Mouse (Mus musculus) heart, adult 8-10 months (tissue): Measurements from ENCODE around the gene Hdac7. TPM values are rescaled to one million over a fixed set of nuclear protein-coding genes. Genes with fewer than 3 reads are reported as not detected.
A peak's percentile ranks its signal among the peaks of the same experiment; 100 is the strongest.

ENCODE experiments used
- DNase-seq: peaks from one replicate; pipeline ENCODE4 v3.0.0; 2022; ENCODE audit warnings: low spot score
- total RNA-seq, 4 experiments: library from RNA; stranded (reverse); gene quantifications; 2 replicates each; pipeline ENCODE4 v1.2.4; 2022

Hdac7 gene
- total RNA-seq, 4 experiments from 2014 or later, result 22.9 to 29.0 (median 26.5) TPM

DNA sequence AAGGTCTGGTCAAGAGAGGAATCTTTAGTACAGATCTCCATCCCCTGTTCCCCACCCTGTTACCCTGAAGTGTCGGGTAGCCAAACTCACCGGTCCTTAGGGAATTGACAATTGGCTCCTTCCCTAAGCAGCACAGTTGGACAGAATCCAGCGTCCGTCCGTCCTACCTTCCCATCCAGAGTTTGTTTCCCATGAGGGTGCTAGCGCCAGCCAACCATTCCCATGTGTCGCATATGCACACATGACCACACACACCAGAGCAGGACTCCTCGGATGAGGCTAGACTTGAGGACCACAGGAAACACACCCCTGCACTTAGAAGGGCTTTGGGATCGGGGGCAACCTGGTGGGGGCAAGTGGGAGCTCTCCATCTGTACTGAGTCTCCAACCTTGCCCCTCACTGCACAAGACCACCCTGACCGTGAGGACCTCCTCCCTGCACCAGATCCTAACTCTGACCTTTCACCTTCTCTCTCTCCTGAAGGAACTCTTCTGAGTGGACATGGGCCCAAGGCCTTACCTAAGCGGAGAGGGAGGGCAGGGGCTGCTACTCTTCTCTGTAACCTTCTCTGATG lies 53.1 kb downstream of the Hdac7 start:
- DNase-seq, result no peak

DNA sequence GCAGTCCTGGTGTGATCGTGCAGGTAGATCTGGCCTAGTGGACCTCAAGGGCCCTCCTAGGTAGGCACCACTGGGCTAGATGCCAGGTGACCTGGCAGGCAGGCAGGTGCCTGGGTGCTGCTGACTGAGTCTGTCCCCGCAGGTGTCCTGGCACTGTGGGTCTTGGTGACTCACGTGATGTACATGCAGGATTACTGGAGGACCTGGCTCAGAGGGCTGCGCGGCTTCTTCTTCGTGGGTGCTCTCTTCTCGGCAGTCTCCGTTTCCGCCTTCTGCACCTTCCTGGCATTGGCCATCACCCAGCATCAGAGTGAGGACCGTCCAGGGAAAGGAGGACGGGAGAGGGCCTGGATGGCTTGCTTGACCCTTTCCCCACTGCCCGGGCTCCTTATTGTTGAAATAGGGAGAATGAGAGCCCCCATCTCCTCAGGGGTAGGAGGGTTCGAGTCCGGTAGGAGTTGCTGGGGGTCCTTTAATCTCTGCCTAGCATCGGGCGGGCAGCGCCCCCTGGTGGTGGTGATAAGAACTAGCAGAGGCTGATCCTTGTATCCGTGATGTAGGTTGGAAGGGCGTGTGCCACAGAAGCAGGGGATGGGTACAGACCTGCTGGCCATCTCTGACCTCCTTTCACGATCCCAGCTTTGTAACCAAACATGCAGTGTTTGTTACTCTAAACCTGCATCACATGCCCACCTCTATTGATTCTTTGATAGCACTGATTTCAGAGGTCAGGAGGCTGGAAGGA lies 54.4 kb downstream of the Hdac7 start:
- no peak for DNase-seq

DNA sequence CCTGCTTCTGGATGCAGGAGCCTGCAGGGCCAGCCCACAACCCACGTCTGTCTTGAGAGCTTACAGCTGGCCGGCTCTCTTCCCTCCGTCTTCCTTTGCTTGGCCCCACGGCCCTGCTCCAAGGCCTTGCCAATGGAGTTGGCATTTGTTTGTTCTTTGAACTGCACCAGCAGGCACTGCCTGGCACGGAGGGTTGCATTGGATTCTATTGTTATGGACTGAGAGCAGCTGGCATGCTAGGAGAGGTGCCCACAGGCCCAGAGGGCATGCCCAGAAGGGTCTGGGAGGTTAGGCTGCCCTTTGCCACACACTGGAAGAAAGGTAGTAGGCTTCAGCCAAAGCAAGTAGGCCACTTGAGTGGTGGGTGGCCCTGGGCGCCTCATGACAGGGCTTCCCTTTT lies 55.5 kb downstream of the Hdac7 start:
- no peak for DNase-seq

DNA sequence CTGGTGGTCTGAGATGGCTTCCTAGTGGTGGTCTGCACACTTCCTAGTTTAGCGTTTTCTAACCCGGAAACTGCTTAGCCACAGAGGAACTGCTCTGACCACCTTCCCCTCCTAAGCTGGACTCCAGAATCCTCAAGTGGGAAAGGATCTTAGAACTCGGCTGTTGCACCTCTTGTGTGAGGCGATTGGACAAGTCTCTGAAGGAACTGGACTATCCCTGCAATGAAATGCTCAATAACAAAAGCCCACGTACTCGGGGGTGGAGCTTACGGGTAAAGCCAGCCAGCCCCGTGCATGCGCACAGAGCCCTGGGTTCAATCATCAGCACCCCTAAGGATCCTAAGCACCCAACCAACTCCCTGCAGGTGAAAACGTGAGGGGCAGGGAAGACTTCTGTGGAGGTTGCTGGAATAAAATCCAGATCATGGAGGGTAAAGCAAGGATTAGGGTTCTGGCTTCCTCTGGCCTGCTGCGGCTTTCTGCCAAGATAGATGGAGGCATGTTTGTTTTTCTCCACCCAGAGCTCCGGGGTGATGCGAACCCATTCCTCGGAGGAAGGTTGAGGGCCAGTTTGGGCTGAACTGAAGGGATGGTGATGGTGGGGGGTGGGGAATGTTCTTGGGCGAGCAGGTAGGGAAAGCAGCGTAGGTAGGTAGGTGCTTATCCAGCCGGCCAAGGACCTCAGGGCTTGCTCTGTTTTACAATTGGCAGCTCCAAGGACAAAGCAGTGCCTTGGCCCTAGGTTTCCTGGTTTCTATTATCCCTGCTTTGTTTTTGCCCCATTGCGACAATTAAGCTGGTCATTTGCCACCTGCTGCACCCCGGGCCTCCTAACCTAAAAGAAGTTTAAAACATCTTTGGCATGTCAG lies 56.3 kb downstream of the Hdac7 start:
- no peak for DNase-seq

DNA sequence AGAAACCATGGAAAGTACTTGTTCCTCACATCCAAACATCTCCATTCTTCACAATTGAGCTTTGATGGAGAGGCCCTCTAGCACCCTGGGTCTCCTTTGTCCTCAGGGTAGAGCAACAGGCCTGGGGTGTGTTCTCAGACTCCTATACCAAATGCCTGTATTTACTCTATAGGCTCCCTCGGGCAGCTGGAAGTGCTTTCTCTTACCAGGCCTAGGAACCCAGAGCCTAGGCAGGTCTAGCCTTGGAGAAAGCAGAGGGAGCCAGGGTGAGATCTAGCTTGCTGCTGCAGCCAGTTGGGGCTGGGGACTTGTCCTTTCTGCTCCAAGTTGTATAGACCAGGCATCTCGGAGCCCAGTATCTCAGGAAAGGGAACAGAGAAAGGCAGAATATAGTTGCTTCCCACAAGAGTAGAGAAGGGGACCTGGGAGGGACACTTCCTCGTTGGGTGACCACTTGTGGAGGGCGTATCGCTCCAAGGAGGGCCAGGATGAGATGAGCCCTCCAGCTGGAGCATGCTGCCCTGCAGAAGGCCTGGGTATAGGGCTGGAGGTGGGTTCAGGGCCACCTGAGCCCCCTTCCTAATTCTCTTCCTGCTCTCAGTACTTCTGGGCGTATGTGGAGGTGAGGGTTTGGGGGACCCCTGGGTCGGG lies 57.0 kb downstream of the Hdac7 start:
- no peak for DNase-seq

DNA sequence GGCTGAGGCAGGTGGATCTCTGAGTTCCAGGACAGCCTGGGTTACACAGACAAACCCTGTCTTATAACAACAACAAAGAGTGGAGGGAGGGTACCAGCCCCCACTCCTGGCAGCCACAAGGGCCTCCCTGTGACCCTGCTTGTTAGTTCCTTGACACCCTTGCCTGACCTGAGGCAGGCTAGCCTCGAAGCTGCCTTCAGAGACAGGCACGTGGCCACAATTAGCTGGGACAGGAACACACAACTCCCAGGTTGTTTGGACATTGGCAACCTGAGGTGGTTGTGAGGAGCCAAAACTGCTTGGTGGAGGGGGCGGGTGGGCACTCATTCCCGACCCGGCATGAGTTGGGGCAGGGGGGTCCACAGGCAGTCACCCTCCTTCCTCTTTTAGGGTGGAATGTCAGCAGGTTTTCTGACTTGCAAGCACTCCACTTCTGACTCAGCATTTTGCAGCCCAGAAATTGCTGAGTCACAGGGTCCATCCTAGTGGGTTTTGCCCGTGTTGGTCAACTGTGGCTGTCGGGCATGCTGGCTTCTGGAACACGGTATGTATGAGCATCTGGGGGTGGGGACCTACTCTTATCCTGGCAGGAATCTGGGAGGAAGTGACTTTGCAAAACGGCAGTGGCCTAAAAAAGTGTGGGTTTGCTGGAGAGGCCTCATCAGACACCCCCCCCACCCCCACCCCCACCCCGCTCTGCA lies 57.7 kb downstream of the Hdac7 start:
- no peak for DNase-seq

DNA sequence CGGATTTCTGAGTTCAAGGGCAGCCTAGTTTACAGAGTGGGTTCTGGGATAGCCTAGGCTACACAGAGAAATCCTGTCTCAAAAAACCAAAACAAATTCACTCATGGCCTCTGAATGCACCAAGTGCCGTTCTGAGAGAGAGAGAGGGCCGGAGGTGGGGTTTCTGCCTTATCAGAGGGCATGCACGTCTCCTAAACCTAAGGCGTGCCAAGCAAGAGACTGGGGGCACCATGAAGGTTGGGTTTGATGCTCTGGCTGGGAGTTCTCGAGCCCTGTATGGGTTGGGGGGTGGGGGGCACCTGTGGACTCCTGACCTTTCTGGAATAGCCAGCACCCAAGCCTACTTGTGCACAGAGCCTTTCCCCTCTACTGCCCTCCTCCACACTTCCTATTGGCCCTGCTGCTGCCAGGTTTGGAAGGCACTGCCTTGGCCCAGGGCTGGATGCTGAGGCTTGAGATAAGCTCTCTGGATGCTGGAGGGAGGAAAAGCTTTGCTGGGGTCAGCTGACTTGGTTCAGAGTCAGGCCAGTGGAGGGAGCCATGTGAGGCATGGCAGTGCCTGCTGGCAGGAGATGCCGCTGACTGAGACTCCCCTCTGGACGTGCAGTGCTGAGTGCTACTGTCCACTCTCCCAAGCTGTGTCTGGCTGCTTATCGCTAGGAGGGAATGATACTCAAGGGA lies 58.4 kb downstream of the Hdac7 start:
- no peak for DNase-seq

DNA sequence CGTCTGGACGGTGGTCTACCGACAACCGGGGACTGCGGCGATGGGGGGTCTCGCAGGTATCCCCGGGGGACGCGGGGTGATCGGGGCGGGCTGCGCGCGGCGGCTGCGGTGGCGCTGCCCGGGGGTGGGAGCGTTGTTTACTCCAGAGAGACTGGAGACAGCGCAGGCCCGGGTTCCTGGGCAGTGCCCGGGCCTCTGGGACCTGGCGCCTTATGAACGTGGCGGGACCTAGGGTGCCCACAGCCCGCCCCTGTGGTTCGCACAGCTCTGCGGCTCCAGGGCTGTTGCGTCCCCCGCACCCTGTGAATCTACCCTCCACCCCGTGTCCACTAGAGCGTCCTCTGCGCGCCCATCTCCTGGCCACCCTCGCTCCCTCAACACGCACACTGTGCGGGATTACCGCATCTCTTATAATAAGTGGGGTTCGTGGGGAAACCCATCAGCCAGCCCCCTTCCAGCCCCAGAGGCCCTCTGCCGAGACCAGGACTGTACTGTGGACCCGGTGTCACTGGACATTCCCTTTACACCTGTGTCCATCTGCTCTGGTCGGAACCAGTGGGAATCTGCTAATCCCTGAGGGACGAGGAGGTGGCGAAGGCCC lies 59.6 kb downstream of the Hdac7 start:
- DNase-seq, result no peak

DNA sequence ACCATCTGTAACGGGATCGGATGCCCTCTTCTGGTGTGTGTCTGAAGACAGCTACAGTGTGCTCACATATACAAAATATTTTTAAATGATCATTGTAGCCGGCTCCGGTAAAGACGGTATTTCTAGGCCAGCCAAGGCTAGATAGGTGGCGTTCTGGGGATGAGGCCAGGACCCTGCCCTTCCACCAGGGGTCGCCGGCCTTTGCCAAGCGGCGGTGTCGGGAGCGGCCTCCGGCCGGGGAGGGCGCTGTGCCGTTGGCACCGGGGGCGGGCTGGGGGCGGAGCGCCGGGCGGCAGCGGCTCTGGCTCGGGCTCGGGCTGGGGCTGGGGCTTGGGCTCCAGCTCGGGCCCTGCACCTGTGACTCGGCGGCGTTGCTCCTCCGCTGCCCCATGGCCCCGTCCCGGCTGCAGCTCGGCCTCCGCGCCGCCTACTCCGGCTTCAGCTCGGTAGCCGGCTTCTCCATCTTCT lies 60.2 kb downstream of the Hdac7 start:
- peak; percentile 81 for DNase-seq

DNA sequence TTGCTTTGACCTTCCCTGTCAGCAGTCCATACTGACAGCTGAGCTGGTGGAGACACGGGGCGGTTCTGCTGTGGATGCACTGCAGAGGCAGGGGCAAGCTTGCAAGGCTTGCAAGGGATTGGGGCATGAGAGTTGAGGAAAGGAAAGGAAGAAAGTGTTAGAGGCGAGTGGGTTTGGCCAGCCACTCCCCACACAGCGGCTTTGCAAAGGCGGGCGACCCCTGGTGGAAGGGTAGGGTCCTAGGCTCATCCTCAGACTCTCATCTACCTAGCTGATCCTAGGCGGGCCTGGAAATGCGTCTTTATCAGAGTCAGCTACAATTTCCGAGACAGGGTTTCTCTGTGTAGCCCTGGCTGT lies 61.6 kb downstream of the Hdac7 start:
- DNase-seq, result peak; percentile 76

DNA sequence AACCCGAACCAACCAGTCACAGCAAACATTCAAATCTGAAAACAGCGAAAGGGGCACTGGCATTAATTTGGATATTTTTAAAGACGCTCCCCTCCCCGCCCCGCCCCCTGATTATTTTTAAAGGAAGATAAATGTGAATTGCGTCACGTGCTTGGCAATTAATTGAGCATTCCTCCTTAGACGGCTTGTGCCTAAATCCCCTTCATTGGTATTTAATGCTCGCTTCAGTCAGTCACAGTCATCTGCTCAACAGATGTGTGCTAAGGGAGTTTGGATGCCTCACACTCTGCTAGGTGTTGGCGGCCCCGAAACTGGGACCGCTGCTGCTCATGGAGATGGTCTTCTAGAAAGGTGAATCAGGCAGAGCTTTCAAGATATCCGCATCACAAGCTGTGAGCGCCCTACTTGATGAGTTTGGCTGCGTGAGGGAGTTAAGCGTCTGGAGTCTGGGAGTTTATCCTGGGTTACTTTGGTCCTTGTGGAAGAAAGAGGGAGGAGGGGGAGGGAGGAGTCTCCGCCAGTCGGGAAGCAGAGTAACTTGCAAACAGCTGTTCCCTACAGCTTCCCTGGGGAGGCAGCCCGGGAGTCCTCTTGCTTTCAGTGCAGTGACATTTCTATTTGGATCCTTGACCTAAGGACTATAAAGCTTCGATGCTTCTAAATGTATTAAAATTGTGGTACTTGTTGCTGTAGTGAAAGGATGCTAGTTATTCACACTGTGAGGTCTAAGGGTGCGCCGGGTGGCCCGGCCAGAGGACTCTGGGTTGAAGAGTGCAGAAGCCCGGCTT lies 62.1 kb downstream of the Hdac7 start:
- DNase-seq, result no peak

DNA sequence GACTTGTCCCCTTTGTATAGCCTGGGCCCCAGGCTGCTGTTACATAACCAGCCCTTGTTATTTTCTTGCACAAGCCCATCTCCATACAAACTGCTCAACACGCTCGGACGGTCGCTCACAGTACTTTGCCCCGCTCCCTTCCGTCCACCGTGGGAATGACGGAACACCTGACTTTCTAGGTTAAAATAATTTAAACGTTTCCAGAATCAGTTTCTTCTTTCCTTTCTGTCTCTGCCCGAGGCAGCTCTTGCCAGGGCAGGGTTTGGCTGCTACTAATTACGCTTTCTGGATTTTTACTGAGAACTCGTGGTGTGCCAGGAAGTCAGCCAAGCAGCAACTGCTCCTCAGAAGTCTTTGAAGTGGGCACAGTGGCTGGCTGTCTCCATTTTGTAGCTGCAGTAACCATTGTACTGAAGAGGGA lies 63.7 kb downstream of the Hdac7 start:
- DNase-seq, result no peak

DNA sequence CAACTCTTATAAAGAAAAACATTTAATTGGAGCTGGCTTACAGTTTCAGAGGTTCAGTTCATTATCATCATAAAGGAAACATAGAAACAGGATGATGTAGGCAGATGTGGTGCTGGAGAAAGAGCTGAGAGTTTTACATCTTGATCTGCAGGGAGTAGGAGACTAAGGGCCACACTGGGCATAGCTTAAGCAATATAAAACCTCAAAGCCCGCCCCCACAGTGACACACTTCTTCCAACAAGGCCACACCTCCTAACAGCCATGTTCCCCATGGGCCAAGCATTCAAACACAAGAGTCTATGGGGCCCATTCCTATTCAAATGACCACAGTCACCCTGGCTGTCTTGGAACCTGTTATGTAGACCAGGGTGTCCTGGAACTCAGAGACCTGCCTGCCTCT lies 64.7 kb downstream of the Hdac7 start:
- no peak for DNase-seq

DNA sequence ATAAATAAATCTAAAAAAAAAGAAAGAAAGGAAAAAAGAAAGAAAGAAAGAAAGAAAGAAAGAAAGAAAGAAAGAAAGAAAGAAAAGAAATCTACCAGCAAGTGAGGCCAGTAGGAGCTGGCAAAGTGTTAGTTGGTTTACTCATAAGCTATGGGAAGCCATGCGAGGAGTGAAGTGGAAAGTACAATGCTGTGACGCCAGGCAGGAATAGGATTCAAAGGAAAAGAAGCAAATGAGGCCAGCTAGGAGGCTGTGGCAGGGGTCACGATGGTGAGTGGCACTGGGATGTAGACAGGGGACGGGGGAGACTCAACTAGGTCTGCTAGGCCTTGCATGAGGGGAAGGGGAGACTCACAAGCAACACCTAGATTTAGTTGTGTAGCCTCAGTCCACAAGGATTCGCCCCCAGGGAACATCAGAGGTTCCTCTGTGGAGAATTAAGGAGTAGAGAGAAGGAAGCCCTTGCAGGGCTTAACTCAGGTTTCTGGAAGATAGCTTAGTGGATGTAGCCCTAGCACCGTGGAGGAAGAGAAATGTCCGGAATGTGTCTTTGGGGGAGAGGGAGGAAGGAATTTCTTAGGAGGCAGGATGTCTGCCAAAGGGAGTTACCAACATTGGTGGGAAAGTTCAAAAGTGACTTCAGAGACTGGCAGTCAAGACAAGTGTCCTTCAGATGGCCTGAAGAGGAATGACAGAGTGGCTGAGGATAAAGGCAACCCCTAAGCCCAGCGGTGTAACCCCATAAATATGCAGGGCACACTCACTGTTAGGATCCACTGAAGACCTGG lies 65.8 kb downstream of the Hdac7 start, which contains the start of gene Slc48a1:
Gene Slc48a1 (plus strand): TSS at position 210 of the 788 bp plus-strand sequence.
- no peak for DNase-seq

DNA sequence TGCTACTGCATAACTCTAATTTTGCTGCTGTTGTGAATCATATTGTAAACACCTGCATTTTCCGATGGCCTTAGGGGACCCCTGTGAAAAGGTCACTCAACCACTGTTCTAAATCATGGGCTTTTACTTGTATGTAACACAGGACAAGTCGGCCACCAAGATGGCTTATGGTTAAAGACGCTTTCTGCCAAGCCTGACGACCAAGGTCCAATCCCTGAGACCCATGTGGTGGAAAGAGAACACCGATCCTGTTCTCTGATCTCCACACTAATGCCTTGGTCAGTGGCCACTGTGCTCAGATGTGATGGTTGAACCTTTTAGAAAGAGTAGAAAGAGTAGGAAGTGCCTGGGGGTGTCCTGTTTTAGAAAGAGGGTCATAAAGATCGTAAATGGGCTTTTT lies 67.4 kb downstream of the Hdac7 start:
- no peak for DNase-seq

DNA sequence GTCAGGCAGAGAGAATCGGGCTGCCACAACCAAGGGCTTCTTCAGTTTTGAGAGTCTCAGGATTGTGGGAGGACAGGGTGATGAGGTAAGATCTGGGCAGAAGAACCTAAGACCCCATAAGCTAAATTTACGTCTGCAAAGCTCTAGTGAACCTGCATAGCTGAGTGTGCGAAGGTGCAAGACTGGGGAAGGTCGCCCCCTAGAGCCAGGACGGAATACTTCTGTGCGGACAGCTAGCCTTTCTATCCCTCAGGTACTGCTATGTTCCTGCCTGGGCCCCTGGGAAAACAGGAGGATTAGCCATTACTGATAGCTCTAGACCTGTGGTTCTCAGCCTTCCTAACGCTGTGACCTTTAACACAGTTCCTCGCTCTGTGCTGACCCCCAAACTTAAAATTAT lies 67.8 kb downstream of the Hdac7 start:
- DNase-seq, result peak; percentile 77

DNA sequence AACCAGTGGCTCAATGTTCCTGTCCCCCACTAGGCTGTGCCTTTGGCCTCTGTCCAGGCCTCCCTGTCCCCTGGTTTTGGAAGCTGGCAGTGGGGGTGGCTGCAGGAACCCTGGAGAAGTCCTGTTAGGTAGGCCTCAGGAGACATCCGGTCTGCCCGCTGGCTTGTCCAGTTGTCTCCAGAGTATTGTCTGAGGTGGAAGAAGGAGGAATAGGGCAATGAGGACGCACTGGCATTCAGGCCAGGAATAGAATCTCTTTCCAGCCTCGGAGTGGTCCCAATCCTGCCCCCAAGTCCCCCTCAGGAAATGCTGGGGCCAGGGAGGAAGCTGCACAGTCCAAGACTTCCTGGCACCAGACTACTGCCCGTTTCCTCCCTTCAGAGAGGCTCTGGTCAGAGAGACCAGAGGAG lies 70.3 kb downstream of the Hdac7 start:
- no peak for DNase-seq

DNA sequence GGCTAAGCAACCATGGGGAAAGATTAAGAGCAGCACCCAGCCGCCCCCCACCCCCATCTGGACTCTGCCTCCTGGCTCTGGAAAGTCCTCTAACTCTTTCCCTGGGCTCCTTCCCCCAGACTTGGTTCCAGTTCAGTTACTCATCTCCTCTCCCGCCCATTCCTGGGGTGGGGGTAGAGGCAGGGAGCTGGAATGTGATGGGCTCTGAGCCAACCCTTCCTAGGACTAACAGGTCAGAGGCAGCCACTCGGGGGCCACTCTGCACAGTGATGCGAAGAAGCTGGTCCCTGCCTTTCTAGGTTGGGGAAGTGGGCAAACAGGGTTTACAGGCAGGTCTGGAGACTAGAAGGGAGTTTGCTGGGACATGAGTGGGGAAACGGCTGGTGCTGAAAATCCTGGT lies 71.2 kb downstream of the Hdac7 start:
- DNase-seq, result peak; percentile 73

DNA sequence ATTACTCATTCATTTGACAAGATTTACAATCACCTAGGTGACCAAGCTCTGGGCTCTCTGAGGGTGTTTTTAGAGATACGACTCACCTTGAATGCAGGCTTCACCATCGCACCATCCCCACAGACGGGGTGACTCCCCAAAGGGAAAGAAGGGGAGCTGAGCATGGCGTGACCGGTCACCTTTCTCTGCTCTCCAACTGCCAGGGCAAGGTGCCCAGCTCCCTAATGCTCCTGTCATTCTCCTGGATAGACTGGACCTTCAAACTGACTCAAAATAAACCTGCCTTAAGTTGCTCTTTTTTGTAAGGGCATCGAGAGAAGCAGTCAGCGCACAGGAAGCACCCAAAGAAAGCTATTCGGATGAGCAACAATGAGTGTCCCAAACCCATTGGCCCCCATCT lies 74.0 kb downstream of the Hdac7 start:
- DNase-seq, result no peak
